Mouse (Mus musculus) frontal cortex, postnatal 10 days (tissue): ENCODE results near the gene Lysmd4.
"Not testable (repeated sequence)": the region's sequence is repeated elsewhere in the genome, so short reads cannot be mapped to it uniquely, and the experiment has no call there.

Experiments used
- DNase-seq, 2 experiments: peaks; one replicate each; pipeline ENCODE4 v3.0.0; 2022; ENCODE audit warnings: low spot score in 2 of 2, mixed read lengths in 1 of 2

The Lysmd4 gene

DNA sequence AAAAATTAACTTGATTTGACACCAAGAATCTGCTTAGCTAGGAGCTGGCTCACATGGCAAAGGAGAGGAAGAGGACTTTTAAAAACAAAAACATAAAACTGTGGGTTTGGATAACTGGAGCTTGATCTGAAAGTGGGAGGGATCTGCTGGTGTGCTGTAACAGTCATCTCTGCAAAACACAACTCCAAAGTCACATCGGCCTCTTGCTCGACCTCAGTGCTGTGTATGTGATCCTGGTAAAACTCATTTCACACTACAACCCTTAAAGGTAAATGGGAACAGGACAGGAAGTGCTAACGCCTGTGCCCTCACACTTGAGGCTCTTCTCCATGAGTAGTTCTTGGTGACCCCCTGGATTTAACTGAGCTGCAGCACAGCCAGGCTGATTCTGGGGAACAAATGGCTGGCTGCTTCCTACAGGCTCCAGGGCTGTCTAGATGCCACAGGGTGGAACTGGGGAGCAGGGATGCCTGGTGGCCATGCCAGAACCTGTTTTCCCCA is 8.3 kb downstream of the Lysmd4 start:
- DNase-seq = no peak

GRCm38 (mm10) chr7:67232504-67232903 is 10.2 kb downstream of the Lysmd4 start:
- no peak for DNase-seq

GRCm38 (mm10) chr7:67234797-67235196 is 12.5 kb downstream of the Lysmd4 start:
- DNase-seq = no peak

DNA sequence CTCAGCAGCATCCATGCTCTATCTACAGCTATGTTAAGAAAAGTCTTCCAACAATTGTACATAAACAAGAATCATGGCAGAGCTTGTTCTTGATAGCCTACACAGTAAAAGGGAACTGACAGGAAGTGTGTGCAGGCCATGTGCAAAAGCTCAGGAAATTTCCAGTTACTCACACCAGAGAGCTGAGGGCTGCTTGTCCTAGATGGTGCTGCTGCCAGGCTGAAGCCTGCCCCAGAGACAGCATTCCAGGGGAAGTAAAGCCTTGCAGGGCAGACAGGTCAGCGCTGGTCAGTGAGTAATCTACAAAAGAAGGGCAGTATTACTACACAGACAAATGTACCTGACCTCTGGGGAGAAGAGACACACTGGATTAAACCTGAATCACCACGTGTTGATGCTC is 14.0 kb downstream of the Lysmd4 start:
- DNase-seq = no peak

DNA sequence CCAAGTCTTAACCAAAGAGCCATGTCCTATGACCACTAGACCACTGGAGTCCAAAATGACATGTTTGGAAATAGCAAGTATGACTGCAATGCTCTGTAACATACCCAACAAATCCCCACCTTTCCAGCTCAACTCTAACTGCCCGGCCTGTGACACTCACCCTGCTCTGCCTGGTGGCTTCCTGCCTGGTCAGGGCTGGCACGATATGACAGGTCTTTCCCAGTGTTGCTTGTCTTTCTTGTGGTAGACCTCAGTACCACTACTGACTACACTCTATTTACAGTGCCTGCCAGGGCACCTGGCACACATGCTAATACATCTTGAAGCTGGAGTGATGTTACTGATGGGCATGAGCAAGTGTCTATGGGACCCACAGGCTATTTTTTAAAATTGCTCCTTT is 15.4 kb downstream of the Lysmd4 start:
- DNase-seq = no peak

- DNase-seq = no peak
Observed at GRCm38 (mm10) chr7:67241969-67242368, 19.6 kb downstream of the Lysmd4 start.

DNA sequence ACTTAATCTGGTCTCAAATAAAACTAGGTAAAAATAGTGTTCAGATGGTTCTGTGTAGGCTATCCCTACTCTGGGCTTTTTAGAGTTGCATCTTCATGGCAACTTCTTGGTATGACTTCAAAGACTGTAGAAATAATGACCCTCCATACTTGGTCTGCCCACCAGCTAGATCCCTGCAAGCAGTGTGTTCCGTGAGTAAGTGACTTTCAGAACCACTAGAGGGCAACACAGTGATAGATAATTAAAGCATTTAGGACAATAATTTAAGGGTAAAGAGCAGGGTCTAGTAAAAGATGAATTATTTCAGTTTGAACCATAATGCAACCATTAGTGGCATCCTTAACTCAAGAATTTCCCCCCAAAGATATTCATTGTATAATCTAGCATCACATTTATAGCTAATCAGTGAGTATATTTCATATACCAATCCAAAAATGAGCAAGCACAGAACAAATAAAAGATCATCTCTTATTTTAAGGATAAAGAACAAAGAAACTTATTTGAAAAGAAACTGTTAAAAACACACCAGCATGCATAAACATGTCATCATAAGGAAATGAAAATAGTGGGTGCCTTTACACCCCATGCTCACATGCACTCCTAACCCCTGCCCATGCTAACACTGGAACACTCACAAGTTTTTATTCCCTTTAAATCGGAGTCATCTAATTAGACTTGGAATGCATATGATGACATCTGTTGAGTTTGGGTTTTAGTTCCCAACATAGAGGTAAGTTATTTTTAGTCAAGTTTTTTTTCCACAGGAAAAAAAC is 21.0 kb downstream of the Lysmd4 start:
- no peak for DNase-seq

- no peak for DNase-seq
Observed at GRCm38 (mm10) chr7:67243894-67244282, 21.5 kb downstream of the Lysmd4 start.

DNA sequence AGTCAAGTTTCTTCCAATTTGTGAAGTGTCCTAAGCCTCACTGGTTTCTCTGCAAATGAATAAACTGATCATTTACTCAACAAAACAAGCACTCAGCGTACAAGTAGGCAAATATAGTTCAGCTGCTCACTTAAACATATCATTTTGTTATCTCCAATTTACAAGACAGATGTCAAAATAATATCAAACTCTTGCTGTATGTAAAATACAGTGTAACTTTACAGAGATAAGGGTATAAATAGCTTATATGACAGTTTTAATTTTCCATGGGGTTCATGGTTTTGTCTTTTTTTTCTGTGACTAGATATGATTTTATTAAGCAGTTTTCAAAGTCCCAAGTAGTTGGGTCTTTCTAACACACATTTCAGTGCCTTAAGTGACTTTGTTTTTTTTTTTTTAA is 22.9 kb downstream of the Lysmd4 start:
- DNase-seq = no peak

- no peak for DNase-seq
Observed at GRCm38 (mm10) chr7:67246067-67246466, 23.7 kb downstream of the Lysmd4 start.

DNA sequence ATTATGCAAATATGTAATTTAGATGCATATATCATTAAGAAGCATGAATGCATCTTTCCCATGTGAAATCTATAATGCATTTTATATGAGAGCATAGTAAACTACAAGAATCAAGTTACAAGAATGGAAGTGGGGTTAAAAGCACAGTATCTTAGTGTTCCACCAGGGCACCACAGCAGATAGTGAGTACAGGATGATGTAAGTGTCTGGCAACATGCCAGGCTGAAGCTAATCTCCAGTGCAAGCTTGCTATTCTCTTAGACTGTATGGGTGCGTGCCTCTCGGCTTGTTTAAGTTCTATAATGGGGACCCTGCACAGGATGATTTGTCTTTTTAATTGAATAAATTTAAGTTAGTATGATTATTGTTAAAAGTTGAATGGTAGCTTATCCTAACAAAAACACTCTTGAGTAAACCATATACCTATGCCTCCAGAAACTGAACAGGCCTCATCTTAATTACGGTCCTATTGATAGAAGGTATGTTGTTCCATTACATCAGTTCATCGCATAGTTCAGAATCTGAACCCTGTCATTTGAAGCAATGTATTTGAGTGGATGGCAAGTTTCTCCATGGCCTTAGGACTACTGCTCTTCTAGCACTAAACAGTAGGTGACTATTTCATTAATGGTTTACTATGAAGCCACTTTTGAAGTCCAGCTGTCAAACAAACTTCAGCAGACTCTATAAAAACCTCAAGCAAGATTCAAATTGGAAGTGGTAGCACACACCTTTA is 37.7 kb downstream of the Lysmd4 start:
- peak; percentile 23 to 45 for DNase-seq

GRCm38 (mm10) chr7:67270447-67270846 is 48.1 kb downstream of the Lysmd4 start:
- not testable (repeated sequence) for DNase-seq

GRCm38 (mm10) chr7:67283581-67283980 is 61.2 kb downstream of the Lysmd4 start:
- DNase-seq = no peak

- DNase-seq = no peak
Observed at GRCm38 (mm10) chr7:67287456-67287855, 65.1 kb downstream of the Lysmd4 start.

DNA sequence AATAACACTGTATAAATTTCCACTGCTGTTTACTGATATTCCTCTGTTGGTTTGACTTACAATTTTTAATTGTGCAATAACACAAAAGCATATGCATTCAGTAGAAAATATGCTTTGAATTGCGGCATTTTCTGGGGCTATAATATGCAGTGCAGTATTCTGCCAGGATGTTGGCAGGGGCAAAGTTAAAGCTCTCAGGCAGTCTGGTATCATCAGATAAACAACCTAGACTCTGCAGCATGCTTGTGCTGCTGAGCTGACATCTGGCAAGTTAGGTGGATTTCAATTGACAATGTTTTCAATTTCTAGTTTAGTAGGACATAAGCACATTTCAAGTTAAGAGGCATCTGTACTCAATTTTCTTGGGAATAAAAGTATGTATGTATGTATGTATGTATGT is 69.0 kb downstream of the Lysmd4 start:
- no peak for DNase-seq

GRCm38 (mm10) chr7:67296419-67296818 is 74.1 kb downstream of the Lysmd4 start:
- DNase-seq = no peak

- DNase-seq = no peak
Observed at GRCm38 (mm10) chr7:67304937-67305336, 82.6 kb downstream of the Lysmd4 start.

DNA sequence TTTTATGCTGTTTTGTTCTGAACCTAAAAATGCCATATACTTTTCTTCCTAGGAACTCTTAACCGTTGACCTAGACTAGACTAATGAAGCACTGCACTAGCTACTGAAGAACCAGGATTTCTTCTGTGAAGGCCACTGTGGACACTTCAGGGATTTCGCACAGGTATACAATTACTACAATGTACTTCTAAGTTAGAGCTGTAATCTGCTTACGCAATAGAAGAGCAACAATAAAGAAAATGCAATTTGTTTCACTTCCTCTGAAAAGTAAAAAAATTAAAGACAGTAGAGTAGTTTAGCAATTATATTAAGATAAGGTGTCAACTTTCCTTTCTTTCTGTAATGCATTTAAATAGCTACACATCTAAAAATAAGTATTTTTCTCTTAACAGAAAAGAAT is 84.7 kb downstream of the Lysmd4 start:
- DNase-seq = no peak

DNA sequence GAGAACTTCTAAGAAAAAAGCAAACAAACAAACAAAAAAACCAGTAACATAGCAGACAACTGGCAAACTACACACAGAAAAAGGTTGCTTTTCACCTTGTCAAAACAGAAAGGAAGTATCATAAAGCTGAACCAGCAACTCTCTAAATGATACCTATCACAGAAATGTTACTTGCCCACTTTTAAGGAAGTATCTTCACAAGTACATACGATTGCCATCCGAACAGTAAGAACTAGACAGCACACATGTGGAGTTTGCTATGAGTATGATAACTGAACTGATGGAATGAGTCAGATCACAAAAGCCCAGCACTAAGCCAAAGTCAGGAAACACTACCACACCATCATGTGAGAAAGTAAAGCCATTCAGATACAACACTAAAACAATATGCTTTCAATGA is 85.8 kb downstream of the Lysmd4 start:
- DNase-seq = no peak

- DNase-seq = no peak
Observed at GRCm38 (mm10) chr7:67310151-67310550, 87.8 kb downstream of the Lysmd4 start.

DNA sequence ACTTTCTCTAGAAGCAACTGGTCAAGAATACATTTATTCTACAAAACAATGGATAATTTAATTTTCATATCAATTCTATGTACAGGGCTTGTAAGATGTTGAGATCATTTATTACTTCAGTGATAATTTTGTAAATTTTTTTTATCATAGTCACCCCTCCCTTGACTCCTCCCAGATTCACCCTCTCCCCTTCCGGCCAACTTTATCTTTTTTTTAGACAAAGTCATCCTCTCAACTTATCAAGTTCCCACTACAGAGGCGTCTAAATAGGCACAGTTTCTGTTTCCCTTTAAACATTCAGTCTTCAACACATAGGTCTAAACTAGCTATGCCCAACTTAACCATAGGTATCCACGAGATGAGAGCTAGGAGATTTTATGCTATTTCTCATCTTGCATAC is 90.9 kb downstream of the Lysmd4 start:
- DNase-seq = no peak

GRCm38 (mm10) chr7:67318697-67319096 is 96.4 kb downstream of the Lysmd4 start:
- DNase-seq = no peak

DNA sequence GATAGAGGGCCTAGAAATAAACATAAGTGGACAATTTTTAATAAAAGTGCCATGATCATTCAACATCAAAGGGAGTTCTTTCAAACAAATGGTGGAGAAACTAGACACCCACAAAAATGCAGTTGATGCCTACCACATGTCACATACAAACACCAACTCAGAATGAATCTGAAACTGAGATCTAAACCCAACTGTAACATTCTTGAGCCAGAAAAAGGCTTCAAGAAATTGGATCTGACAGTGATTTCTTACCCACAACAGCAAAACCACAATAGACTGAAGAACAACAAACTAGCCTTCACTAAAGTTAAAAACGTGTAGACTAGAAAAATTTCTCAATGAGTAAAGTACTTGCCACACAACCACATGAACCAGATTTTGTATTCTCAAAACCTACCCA is 98.0 kb downstream of the Lysmd4 start:
- no peak for DNase-seq
